Mouse (Mus musculus) heart, embryonic 10.5 days (tissue): ENCODE data around the gene Spata17. TPM values are rescaled to one million over a fixed set of nuclear protein-coding genes. Genes with fewer than 3 reads are reported as not detected.
A peak's percentile ranks its signal among the peaks of the same experiment; 100 is the strongest.

Experiments
- DNase-seq: peaks from one replicate; pipeline ENCODE4 v3.0.0-alpha.2; 2017; ENCODE audit warnings: low spot score
- H3K27ac ChIP-seq: fragments of 300-500 bp; sonication (generic); 2 replicates; pipeline ENCODE4 v1.5.1; 2016; ENCODE audit warnings: mild to moderate bottlenecking
- H3K27me3 ChIP-seq: fragments of 300-500 bp; sonication (generic); 2 replicates; pipeline ENCODE4 v1.6.1; 2016; ENCODE audit warnings: mild to moderate bottlenecking; ENCODE audit not compliant: poor library complexity, insufficient read depth, severe bottlenecking
- H3K36me3 ChIP-seq: fragments of 300-500 bp; sonication (generic); 2 replicates; pipeline ENCODE4 v1.6.1; 2016; ENCODE audit warnings: mild to moderate bottlenecking, moderate library complexity
- H3K4me1 ChIP-seq: fragments of 300-500 bp; sonication (generic); 2 replicates; pipeline ENCODE4 v1.6.1; 2016; ENCODE audit warnings: mild to moderate bottlenecking
- H3K4me3 ChIP-seq: fragments of 300-500 bp; sonication (generic); 2 replicates; pipeline ENCODE4 v1.5.1; 2016; ENCODE audit warnings: mild to moderate bottlenecking, moderate library complexity
- H3K9me3 ChIP-seq: fragments of 300-500 bp; sonication (generic); 2 replicates; pipeline ENCODE4 v1.6.1; 2016; ENCODE audit warnings: mild to moderate bottlenecking, moderate library complexity
- WGBS: fragments of 180-500 bp; shearing (Covaris S2); methylation state at CpG from one replicate; pipeline ENCODE4 v1.1.7; 2016; 5-methylcytosine and 5-hydroxymethylcytosine counted together
- polyA plus RNA-seq: library from polyadenylated mRNA; unstranded; fragments of >200 nt; fragmentation: Nextera tagmentation; extraction: Ambion mirVana; gene quantifications from 2 replicates; pipeline ENCODE4 v1.2.1, GENCODE M21; 2016

The Spata17 gene
- polyA plus RNA-seq, 1 experiment from 2014 or later, result 1.4 TPM

DNA sequence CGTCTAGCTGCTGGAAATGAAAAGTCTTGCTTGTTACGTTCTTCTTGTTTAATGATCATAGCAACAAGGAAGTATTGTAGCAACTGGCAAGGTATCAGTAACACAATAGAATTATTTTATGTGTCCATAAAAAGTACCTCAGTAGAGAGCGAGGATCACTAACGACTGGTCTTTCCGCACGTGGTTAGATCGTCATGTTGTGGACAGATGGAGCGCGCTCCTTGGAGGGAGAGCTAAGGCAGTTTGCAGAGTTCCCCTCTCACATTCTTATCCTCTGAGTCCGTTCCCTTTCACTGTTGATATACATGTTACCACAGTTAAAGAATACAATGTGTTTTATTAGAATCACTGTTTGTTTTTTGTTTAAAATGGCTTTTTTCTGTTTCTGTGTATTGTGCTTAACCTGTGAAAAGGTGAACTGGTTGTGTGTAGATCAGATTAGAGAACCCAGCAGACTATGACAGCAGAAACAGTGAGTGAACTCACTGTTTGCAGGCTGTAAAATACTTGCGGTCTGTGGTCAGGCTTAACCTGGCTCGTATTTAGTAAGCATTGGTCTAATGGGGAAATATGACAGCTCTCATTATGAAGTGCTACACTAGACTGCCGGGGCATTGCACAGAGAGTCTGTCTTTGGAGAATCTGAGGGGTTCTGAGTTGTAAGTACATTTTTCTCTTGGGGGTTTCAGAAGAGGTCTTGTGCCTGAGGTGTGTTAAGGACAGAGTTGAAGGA lies 13.3 kb upstream of the Spata17 start:
- no peak for DNase-seq
- WGBS, result 87% methylated on average over 13 of the region's 13 CpGs
- H3K36me3 ChIP-seq, result peaks cover 30% of the 10 kb centered on the region

DNA sequence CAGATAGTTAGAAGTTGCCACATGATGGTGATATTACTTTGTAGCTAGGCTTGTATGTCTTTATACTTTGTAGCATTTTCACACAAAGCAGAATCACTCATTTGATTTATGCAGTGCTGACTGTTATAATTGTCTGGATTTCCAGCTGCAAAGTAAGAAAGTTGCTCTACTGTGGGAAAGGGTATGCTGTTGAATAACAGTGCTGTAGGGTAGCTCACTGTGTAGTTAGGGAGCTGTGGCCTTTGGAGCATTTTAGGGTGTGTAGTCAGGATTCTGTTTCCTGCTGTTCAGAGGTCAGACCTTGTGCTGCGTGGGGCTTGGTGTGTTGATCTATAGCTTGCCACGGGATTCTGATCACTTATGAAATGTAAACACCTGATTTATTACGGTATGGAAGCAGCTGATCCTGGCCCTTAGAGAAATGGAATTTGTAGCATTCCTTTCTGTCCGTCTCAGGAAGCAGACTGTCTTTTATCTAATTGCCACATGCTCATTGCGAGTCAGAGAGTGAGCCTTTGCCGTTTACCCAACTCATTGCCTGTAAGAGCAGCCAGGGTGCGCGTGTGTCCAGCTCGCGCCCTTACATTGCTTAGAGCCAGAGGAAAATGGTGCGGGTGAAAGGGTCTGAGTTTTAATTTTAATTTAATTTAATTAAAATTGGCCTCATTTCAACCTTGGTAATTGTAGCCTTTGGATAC lies 11.2 kb upstream of the Spata17 start:
- Histone ChIP-seq H3K36me3 (peaks cover 22% of the 10 kb centered on the region), H3K4me3 (no peak overlapping the region), H3K27ac (0 out of 2 replicates have a peak overlapping the region, but pooled peaks have one; percentile 29), H3K4me1 (peaks cover 19% of the 10 kb centered on the region; the same call in 1 of the 2 replicates), H3K27me3 (no peaks in the 10 kb centered on the region), H3K9me3 (no peaks in the 10 kb centered on the region)
- WGBS, result 56% methylated on average over 11 of the region's 11 CpGs
- no peak for DNase-seq

More for the DNA sequence above, 13.3 kb upstream of the Spata17 start:
- no peaks in the 10 kb centered on the region for H3K9me3 ChIP-seq
- H3K4me1 ChIP-seq, result peaks cover 19% of the 10 kb centered on the region; the same call in 1 of the 2 replicates
- no peak overlapping the region for H3K27ac ChIP-seq
- no peaks in the 10 kb centered on the region for H3K27me3 ChIP-seq
- no peak overlapping the region for H3K4me3 ChIP-seq

- Histone ChIP-seq H3K9me3 (no peaks in the 10 kb centered on the region), H3K4me1 (0 out of 2 replicates have a peak, but pooled peaks cover 2% of the 10 kb centered on the region), H3K27me3 (no peaks in the 10 kb centered on the region), H3K27ac (no peak overlapping the region), H3K36me3 (peaks cover 7% of the 10 kb centered on the region), H3K4me3 (no peak overlapping the region)
- no peak for DNase-seq
- 74% methylated on average over 6 of the region's 6 CpGs for WGBS
These were observed 5.5 kb upstream of the Spata17 start for GRCm38 (mm10) chr1:187220756-187221155.

GRCm38 (mm10) chr1:187216620-187217410 lies 1.6 kb upstream of the Spata17 start:
- no peak overlapping the region for H3K4me3 ChIP-seq
- WGBS, result 91% methylated on average over 9 of the region's 9 CpGs
- DNase-seq, result no peak
- no peaks in the 10 kb centered on the region for H3K27me3 ChIP-seq
- no peak overlapping the region for H3K27ac ChIP-seq
- H3K9me3 ChIP-seq, result no peaks in the 10 kb centered on the region
- H3K36me3 ChIP-seq, result 0 out of 2 replicates have a peak, but pooled peaks cover 3% of the 10 kb centered on the region
- no peaks in the 10 kb centered on the region for H3K4me1 ChIP-seq

DNA sequence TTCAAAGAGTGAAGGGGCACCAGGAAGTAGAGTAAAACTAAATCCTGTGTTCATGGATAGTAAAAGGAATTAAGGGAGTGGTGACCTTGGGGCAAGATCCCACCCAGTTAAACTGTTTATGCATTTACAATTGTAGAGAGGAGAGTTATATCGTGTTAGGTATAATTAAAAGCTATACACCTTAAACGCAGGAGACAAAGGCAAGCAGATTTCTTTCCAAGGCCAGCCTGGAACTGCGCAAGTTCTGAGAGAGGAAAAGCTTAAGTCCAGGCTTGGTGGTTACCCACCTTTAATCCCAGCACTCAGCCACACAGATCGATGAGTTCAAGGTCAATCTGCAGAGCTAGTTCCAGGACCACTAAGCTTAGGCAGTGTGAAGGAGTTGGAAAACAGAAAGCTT lies 4.5 kb downstream of the Spata17 start:
- no peaks in the 10 kb centered on the region for H3K36me3 ChIP-seq
- no peak overlapping the region for H3K27ac ChIP-seq
- no peaks in the 10 kb centered on the region for H3K27me3 ChIP-seq
- WGBS, result 88% methylated on average over 4 of the region's 4 CpGs
- DNase-seq, result no peak
- H3K4me1 ChIP-seq, result no peaks in the 10 kb centered on the region
- H3K4me3 ChIP-seq, result no peak overlapping the region
- no peaks in the 10 kb centered on the region for H3K9me3 ChIP-seq

DNA sequence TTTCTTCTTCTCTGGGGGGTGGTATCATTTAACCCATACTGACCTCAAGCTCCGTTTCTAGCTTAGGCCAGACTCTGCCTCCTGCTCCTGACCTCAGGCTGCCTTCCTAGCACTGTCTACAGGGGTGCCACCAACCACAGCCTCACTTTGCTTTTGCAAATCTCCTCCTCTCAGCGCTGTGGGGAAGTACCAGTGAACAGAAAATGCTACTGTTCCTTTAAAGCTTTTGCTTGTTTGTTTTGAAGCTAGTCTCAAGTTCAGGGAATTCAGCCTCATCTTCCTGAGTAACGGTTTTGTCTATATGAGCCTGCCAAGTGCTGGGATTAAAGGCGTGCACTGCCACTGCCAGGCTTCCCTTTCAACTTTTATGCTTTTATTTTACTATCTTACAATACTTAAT lies 5.8 kb downstream of the Spata17 start:
- Histone ChIP-seq H3K27me3 (no peaks in the 10 kb centered on the region), H3K4me1 (no peaks in the 10 kb centered on the region), H3K4me3 (no peak overlapping the region), H3K9me3 (no peaks in the 10 kb centered on the region), H3K27ac (no peak overlapping the region), H3K36me3 (no peaks in the 10 kb centered on the region)
- WGBS, result 51% methylated on average over 4 of the region's 4 CpGs
- no peak for DNase-seq

DNA sequence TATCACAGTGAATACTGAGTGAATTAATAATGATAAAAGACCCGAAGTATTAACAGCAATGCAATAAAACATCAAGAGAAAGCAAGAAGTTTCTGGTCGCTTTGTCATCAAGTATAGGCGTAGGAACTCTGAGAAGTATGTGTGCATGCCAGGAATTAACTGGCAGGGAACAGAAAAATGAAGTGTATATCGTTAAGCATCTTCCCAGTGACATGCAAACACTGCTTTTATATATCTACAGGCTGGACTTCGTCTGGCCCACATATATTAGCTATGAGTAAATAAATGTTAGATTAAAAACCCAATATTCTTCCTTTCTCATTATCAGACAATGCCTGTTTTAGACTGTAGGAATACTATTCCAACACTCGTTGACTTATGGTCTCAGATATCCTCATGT lies 9.8 kb downstream of the Spata17 start:
- Histone ChIP-seq H3K27ac (no peak overlapping the region), H3K36me3 (no peaks in the 10 kb centered on the region), H3K27me3 (no peaks in the 10 kb centered on the region), H3K4me3 (no peak overlapping the region), H3K4me1 (no peaks in the 10 kb centered on the region), H3K9me3 (no peaks in the 10 kb centered on the region)
- WGBS, result 83% methylated on average over 6 of the region's 6 CpGs
- DNase-seq, result no peak

DNA sequence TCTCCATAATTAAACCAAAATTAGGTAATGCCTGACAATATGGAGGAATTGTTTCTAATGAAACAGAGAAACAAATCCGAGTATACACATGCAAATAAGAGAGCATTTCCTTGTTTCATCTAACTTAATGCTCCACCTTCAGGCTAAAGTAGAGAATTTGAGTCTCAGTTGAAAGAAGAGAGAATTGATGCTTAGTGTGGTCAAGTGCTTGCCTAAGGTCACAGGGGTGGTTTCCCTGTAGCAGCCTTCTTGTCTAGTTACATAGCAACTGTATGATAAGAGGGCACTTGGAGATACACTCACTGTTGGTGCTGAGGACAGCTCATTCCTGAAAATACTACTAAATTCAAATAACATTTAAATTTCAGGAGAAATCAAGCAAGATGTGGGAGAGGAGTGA lies 36.7 kb downstream of the Spata17 start:
- Histone ChIP-seq H3K27me3 (no peaks in the 10 kb centered on the region), H3K36me3 (no peaks in the 10 kb centered on the region), H3K4me3 (no peak overlapping the region), H3K9me3 (no peaks in the 10 kb centered on the region), H3K4me1 (peaks cover 5% of the 10 kb centered on the region; the same call in 1 of the 2 replicates), H3K27ac (no peak overlapping the region)
- WGBS, result 59% methylated on average over 1 of the region's 1 CpGs
- no peak for DNase-seq

- Histone ChIP-seq H3K4me3 (no peak overlapping the region), H3K4me1 (peaks cover 5% of the 10 kb centered on the region; the same call in 1 of the 2 replicates), H3K27me3 (no peaks in the 10 kb centered on the region), H3K36me3 (no peaks in the 10 kb centered on the region), H3K9me3 (no peaks in the 10 kb centered on the region), H3K27ac (no peak overlapping the region)
- WGBS, result 100% methylated on average over 1 of the region's 1 CpGs
- DNase-seq, result no peak
These were observed 39.3 kb downstream of the Spata17 start for GRCm38 (mm10) chr1:187175991-187176390.

GRCm38 (mm10) chr1:187170361-187170760 lies 44.9 kb downstream of the Spata17 start:
- no peaks in the 10 kb centered on the region for H3K27me3 ChIP-seq
- H3K27ac ChIP-seq, result no peak overlapping the region
- H3K4me1 ChIP-seq, result no peaks in the 10 kb centered on the region
- no peak overlapping the region for H3K4me3 ChIP-seq
- DNase-seq, result no peak
- no peaks in the 10 kb centered on the region for H3K36me3 ChIP-seq
- no peaks in the 10 kb centered on the region for H3K9me3 ChIP-seq
- WGBS, result 60% methylated on average over 3 of the region's 3 CpGs

DNA sequence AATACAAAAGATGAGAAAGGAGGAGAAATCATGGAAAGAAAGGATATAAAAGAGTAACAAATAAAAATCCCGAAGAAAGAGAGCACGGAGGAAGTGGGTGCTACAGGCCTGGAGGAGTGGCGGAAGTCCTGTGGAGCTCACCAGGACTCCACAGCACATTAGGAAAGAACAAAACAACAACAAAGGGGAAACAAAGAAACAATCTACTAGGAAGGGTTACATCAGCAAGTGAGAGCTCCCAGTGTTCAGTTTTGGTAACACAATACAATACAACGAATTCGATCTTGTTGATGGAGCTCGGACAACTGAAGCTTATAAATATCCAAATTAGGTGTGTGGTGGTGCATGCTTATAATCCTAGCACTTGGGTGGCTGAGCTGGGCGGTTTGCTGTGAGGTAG lies 45.6 kb downstream of the Spata17 start:
- no peaks in the 10 kb centered on the region for H3K27me3 ChIP-seq
- no peaks in the 10 kb centered on the region for H3K9me3 ChIP-seq
- H3K4me3 ChIP-seq, result no peak overlapping the region
- H3K36me3 ChIP-seq, result no peaks in the 10 kb centered on the region
- no peak overlapping the region for H3K27ac ChIP-seq
- H3K4me1 ChIP-seq, result no peaks in the 10 kb centered on the region
- no peak for DNase-seq
- WGBS, result 63% methylated on average over 7 of the region's 7 CpGs

- Histone ChIP-seq H3K4me1 (no peaks in the 10 kb centered on the region), H3K27ac (no peak overlapping the region), H3K36me3 (no peaks in the 10 kb centered on the region), H3K9me3 (no peaks in the 10 kb centered on the region), H3K4me3 (no peak overlapping the region), H3K27me3 (no peaks in the 10 kb centered on the region)
- no peak for DNase-seq
These were observed 51.7 kb downstream of the Spata17 start for GRCm38 (mm10) chr1:187163571-187163970.

DNA sequence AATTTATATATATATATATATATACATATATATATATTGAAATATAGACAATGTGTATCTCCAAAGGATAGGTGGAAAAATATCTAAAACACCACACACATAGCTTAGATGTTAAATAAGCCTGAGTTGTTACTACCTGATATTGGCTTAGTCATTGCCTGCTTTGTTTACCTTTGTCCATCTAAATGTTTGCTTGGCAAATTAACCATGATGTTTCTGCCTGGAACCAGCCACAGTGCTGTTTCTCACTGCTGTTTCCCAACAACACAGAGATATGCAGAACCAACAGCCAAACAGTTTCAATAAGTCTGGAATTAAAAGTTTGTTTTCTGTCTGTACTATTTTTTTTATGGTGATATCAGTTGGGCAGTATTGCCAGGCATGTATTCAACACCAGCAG lies 59.6 kb downstream of the Spata17 start:
- Histone ChIP-seq H3K27me3 (no peaks in the 10 kb centered on the region), H3K27ac (no peak overlapping the region), H3K9me3 (no peaks in the 10 kb centered on the region), H3K4me1 (no peaks in the 10 kb centered on the region), H3K4me3 (no peak overlapping the region), H3K36me3 (no peaks in the 10 kb centered on the region)
- DNase-seq, result no peak
